Mouse (Mus musculus) stomach, postnatal 0 days (tissue): ENCODE data around the gene Wapl.

Experiments used
- CTCF ChIP-seq: IDR thresholded peaks from 2 replicates; pipeline ENCODE4 v1.5.1; 2016; ENCODE audit warnings: antibody characterized with exemption, low read depth, mild to moderate bottlenecking, moderate library complexity
- EP300 ChIP-seq: optimal IDR thresholded peaks from 2 replicates; pipeline ENCODE3; 2016; ENCODE audit warnings: antibody characterized with exemption

DNA sequence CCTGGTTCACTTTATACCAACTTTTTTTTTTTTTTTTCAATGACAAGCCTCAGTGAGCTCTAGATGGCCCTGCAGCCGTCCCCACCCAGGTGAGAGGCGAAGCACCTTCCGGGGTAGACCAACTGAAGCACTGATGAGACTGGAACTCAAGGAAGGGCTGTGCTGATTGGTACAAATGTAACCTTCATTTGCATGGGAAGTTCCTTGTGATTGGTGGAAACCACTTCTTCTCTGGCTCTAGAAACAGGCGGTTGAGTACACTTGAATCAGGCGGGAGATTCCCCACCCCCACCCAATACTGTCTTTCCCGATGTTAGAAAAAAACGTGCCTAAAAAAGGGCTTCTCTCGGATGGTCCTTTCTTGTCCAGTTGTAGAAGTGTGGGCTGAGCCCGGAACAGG lies 91.2 kb downstream of the Wapl start:
- no peak for TF ChIP-seq CTCF
- no peak for TF ChIP-seq EP300
